16 mouse cellular contexts compared by ENCODE assay signal in the genomic region with DNA sequence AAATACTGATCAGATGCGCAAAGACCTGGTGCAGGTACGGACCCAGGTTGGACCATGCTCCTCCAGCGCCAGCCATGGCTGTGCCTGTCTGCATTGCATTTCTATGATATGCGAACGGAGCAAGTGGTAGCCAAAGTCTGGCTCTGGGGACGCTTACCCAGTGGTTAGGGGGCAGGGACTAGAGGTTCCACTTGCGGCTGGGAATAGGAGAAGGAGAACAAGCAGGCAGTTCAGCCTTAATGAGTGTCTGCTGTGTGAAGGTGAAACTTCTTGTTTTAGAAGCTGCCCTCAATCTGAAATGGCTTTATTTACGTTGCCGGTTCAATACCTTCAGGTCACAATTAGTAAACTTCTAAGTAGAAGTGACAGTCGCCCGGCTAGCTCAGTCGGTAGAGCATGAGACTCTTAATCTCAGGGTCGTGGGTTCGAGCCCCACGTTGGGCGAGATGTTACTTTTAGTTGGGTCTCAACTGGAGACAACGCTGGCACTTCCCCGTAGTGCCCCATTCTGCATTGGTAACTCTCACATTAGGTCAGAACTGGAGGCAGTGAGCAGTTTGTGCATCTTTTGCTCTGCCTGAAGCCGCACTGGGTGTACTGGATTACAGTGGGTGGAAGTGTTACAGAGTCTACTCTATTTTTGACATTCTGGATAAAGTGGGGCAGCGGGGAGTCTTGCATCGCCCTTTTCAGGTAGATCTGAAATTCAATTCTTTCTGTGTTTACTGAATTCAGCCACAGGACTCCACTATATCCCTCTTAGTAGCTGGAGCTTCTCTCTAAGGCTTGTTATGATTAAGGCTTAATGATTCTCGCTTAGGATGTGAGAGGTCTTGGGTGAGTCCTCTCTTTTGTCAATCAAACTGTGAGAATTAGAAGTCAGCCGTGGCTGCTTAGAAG. TPM values are rescaled to one million over a fixed set of nuclear protein-coding genes. Genes with fewer than 3 reads are reported as not detected.
DNase-seq lines count a peak whose midpoint lies in the region; ATAC-seq and TF ChIP-seq lines count a peak whose summit lies in the region.
"Not testable (repeated sequence)": the region's sequence is repeated elsewhere in the genome, so short reads cannot be mapped to it uniquely, and the experiment has no call there.
"Had no signal": no experiment of that assay in that cellular context is flagged by ENCODE, and none has a peak within 500 bp of the region (broad histone marks: within the 10 kb centered on the region; RNA-seq: fewer than 3 reads in every experiment).

No protein-coding gene starts in this region.

- H3K4me3 ChIP-seq in embryonic facial prominence, embryonic 11.5 days (ENCODE audit: low read depth, low read length); liver, adult 2 months (ENCODE audit: insufficient read depth, low read depth, low read length); neural tube, embryonic 11.5 days (ENCODE audit: low read depth, low read length): not testable (repeated sequence)
- peak overlapping the region; percentile 24 for H3K4me3 ChIP-seq in hindbrain, embryonic 10.5 days
- H3K4me3 ChIP-seq in macrophage (ENCODE audit: inconsistent target), result peak overlapping the region; percentile 9; the same call in 1 of the 2 replicates

- DNase-seq in MEL-GATA-1-ER (ENCODE audit: extremely low read depth, low read depth), result peak; percentile 49
- DNase-seq in embryonic facial prominence, embryonic 11.5 days (ENCODE audit: low spot score); neural tube, embryonic 11.5 days (ENCODE audit: low spot score): not testable (repeated sequence)
- DNase-seq in heart, adult 11 months, result peak; percentile 8
- peak; percentile 8 for DNase-seq in hindbrain, embryonic 10.5 days (ENCODE audit: low spot score)
- peak; percentile 32 for DNase-seq in liver, adult 2 months (ENCODE audit: extremely low read depth, low read depth, low spot score)

- 7% methylated on average over 9 of the region's 23 CpGs for WGBS in embryonic facial prominence, embryonic 11.5 days
- 7% methylated on average over 12 of the region's 23 CpGs for WGBS in hindbrain, embryonic 10.5 days
- 8% methylated on average over 11 of the region's 23 CpGs for WGBS in liver, adult 2 months
- WGBS in macrophage (ENCODE audit: missing documents), result 21% methylated on average over 7 of the region's 23 CpGs
- WGBS in neural tube, embryonic 11.5 days, result 11% methylated on average over 10 of the region's 23 CpGs

- 0 out of 2 replicates have a peak, but pooled peaks have one; percentile 56 for ATAC-seq in embryonic facial prominence, embryonic 11.5 days (replicated peaks; ENCODE audit: insufficient number of reproducible peaks, low FRiP score, low TSS enrichment, low read depth)
- ATAC-seq in neural tube, embryonic 11.5 days (ENCODE audit: insufficient read depth, low FRiP score, low TSS enrichment), result not testable (repeated sequence)

- not testable (repeated sequence) for H3K36me3 ChIP-seq in embryonic facial prominence, embryonic 11.5 days (replicated peaks; ENCODE audit: control insufficient read depth, insufficient read depth, low read depth, low read length); hindbrain, embryonic 10.5 days; liver, adult 2 months (ENCODE audit: control insufficient read depth, insufficient read depth, low read length); macrophage (ENCODE audit: inconsistent target); neural tube, embryonic 11.5 days (ENCODE audit: control insufficient read depth, insufficient read depth, low read length)

- not testable (repeated sequence) for H3K4me1 ChIP-seq in embryonic facial prominence, embryonic 11.5 days (ENCODE audit: control insufficient read depth, insufficient read depth, low read length); liver, adult 2 months (ENCODE audit: control insufficient read depth, insufficient read depth, low read length); neural tube, embryonic 11.5 days (ENCODE audit: control insufficient read depth, insufficient read depth, low read length)
- peaks cover 17% of the 10 kb centered on the region for H3K4me1 ChIP-seq in hindbrain, embryonic 10.5 days (replicated peaks)

- not testable (repeated sequence) for H3K4me2 ChIP-seq in embryonic facial prominence, embryonic 11.5 days (ENCODE audit: low read depth, low read length)
- 0 out of 2 replicates have a peak overlapping the region, but pooled peaks have one; percentile 4 for H3K4me2 ChIP-seq in neural tube, embryonic 11.5 days (ENCODE audit: low read depth)

- TF ChIP-seq POLR2A in liver, adult 2 months (IDR thresholded peaks at IDR 0.05; ENCODE audit: extremely low read depth, insufficient read depth, low read length), result not testable (repeated sequence)

- not testable (repeated sequence) for H3K79me2 ChIP-seq in liver, adult 2 months (ENCODE audit: control insufficient read depth, insufficient read depth, low read length); macrophage (ENCODE audit: inconsistent target)

- H3K9ac ChIP-seq in embryonic facial prominence, embryonic 11.5 days (replicated peaks; ENCODE audit: low read length); liver, adult 2 months (ENCODE audit: low read depth, low read length); neural tube, embryonic 11.5 days (ENCODE audit: low read length): not testable (repeated sequence)

- not testable (repeated sequence) for H3K27ac ChIP-seq in embryonic facial prominence, embryonic 11.5 days (replicated peaks; ENCODE audit: low read depth, low read length); hindbrain, embryonic 10.5 days; liver, adult 2 months (replicated peaks; ENCODE audit: insufficient read depth, low read depth, low read length); macrophage; neural tube, embryonic 11.5 days (ENCODE audit: low read depth, low read length)

- not testable (repeated sequence) for TF ChIP-seq CTCF in liver, adult 2 months (IDR thresholded peaks at IDR 0.05; ENCODE audit: low read depth, low read length)

- peaks cover 16% of the 10 kb centered on the region for H3K27me3 ChIP-seq in embryonic facial prominence, embryonic 11.5 days (ENCODE audit: control insufficient read depth, insufficient read depth, low read length)
- H3K27me3 ChIP-seq in hindbrain, embryonic 10.5 days (ENCODE audit: insufficient read depth, poor library complexity, severe bottlenecking), result peaks cover 32% of the 10 kb centered on the region
- H3K27me3 ChIP-seq in liver, adult 2 months (ENCODE audit: control insufficient read depth, insufficient read depth, low read length), result not testable (repeated sequence)
- H3K27me3 ChIP-seq in neural tube, embryonic 11.5 days (ENCODE audit: control insufficient read depth, insufficient read depth, low read length), result peaks cover 13% of the 10 kb centered on the region; the same call in 1 of the 2 replicates

- not testable (repeated sequence) for H3K9me3 ChIP-seq in embryonic facial prominence, embryonic 11.5 days (replicated peaks; ENCODE audit: control insufficient read depth, low read length); hindbrain, embryonic 10.5 days; neural tube, embryonic 11.5 days (ENCODE audit: control insufficient read depth, low read length)

RNA-seq across cellular contexts. Expression of gene Zfp213, which starts 30.2 kb away (rescaled TPM):
- 18.2 and 19.6 TPM in 2 replicates for polyA plus RNA-seq in embryonic facial prominence, embryonic 11.5 days (2014; fragmentation: Nextera tagmentation; extraction: Ambion mirVana)
- polyA plus RNA-seq in hindbrain, embryonic 10.5 days (2016; fragmentation: Nextera tagmentation; extraction: Ambion mirVana), result 25.3 and 27.5 TPM in 2 replicates
- total RNA-seq in liver, adult 2 months (2014; rRNA removed), result 4.5 and 4.8 TPM in 2 replicates
- polyA plus RNA-seq in liver, adult 2 months (2012; rRNA removed), result 7.6 and 10.7 TPM in 2 replicates
- 1 to 10 TPM in 22 of 26 experiments, under 1 TPM in 4; 0.61 to 6.3 (median 2.7) TPM for total RNA-seq in macrophage (2018; cell fraction: chromatin; rRNA removed)
- total RNA-seq in macrophage (2018; cell fraction: cytosol; rRNA removed), result 1 to 10 TPM in 25 of 26 experiments, under 1 TPM in 1; 0.89 to 5.8 (median 4.2) TPM
- total RNA-seq in macrophage (2018; cell fraction: nucleus; rRNA removed), result 1 to 10 TPM in 24 of 26 experiments, under 1 TPM in 2; 0.78 to 6.9 (median 3.5) TPM
- polyA plus RNA-seq in macrophage (2018), result 1.9 to 4.8 TPM (median 3.4 TPM) in 3 replicates
- polyA plus RNA-seq in neural tube, embryonic 11.5 days (2014; fragmentation: Nextera tagmentation; extraction: Ambion mirVana), result 23.4 and 24.3 TPM in 2 replicates

RNA-seq across cellular contexts. Expression of gene Vmn2r117, which starts 54.3 kb away (rescaled TPM):
- polyA plus RNA-seq in embryonic facial prominence, embryonic 11.5 days (2014; fragmentation: Nextera tagmentation; extraction: Ambion mirVana), result not detected in 2 replicates
- polyA plus RNA-seq in hindbrain, embryonic 10.5 days (2016; fragmentation: Nextera tagmentation; extraction: Ambion mirVana), result not detected in 2 replicates
- total RNA-seq in liver, adult 2 months (2014; rRNA removed), result not detected in 2 replicates
- not detected in 2 replicates for polyA plus RNA-seq in liver, adult 2 months (2012; rRNA removed)
- not detected for total RNA-seq in macrophage (2018; cell fraction: chromatin; rRNA removed)
- not detected for total RNA-seq in macrophage (2018; cell fraction: cytosol; rRNA removed)
- total RNA-seq in macrophage (2018; cell fraction: nucleus; rRNA removed), result not detected
- not detected in 3 replicates for polyA plus RNA-seq in macrophage (2018)
- not detected in 2 replicates for polyA plus RNA-seq in neural tube, embryonic 11.5 days (2014; fragmentation: Nextera tagmentation; extraction: Ambion mirVana)
- total RNA-seq: adrenal gland, postnatal 14 days; gastrocnemius, postnatal 25 days; heart, postnatal 10 days; layer of hippocampus, postnatal 14 days; left cerebral cortex, postnatal 14 days had no signal
- polyA plus RNA-seq: frontal cortex, adult 2 months; hindbrain, embryonic 15.5 days; lung, adult 2 months; thymus, adult 2 months had no signal
